Mouse (Mus musculus) gastrocnemius, postnatal 4 days (tissue): ENCODE data around the gene Casp8ap2. TPM values are rescaled to one million over a fixed set of nuclear protein-coding genes. Genes with fewer than 3 reads are reported as not detected.
A peak's percentile ranks its signal among the peaks of the same experiment; 100 is the strongest.

Source experiments
- DNase-seq, 2 experiments: peaks; one replicate each; pipeline ENCODE4 v3.0.0; 2021 to 2022; ENCODE audit warnings: low spot score in 2 of 2, mixed read lengths in 2 of 2
- long read RNA-seq, 2 experiments: library from polyadenylated mRNA; stranded (forward); transcript quantifications; one replicate each; pipeline ENCODE4 v2.0.0; 2021
- total RNA-seq, 2 experiments: library from RNA; stranded (reverse); gene quantifications; 2 replicates each; pipeline ENCODE4 v1.2.3; 2021

The Casp8ap2 gene
- total RNA-seq, result 10 to 100 TPM; 11.2 to 14.2 TPM
- long read RNA-seq, experiment 1, full-length matches to known transcripts, result 4 of 9 reads
- long read RNA-seq, experiment 1, partial matches to known transcripts, result 1 of 9 reads
- long read RNA-seq, experiment 1, other reads (novel, unspliced or antisense), result 4 of 9 reads
- long read RNA-seq, experiment 2, partial matches to known transcripts, result 1 of 2 reads
- long read RNA-seq, experiment 2, other reads (novel, unspliced or antisense), result 1 of 2 reads

DNA sequence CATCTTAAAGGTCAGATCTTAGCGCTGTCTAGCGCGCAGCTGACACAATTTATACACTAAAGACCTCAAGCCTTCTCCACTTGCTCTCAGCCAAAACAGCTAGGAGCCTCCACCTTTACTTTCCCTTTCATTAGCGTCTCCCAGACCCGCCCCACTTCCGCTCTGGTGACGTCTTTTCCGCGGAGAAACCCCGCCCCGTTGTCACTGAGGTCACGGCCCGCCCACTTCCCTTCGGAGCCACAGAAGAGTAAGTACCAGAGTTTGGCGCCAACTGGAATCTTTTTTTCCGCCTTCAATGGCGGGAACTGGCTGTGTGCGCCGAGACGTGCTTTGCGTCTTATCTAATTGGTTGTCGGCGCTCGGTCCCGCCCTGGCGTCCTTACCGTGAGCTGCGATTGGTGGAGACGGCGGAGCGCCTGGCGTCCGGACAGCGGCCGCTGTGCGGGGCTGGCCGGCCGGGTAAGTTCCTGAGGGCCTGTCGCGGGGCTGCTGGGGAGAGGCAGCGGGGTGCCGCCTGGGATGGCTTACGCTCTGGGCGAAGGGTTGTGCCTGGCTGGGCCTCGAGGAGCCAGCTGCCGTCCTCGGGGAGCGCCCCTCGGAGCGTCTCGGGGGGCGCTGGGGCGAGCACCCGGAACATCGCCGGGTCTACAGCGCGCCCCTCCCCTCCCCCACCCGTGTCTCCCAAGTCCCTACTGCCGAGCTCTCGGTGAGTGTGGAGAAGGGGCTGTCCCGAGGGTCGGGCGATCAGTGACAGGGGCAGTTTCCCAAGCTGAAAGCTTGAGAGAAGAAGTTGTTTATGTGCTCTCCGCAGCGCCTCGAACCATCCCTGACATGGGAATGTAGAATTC lies at the start of gene Casp8ap2:
Gene Casp8ap2 (plus strand): TSS at position 418 of the 848 bp plus-strand sequence.
- peak; percentile 94 to 96 for DNase-seq

GRCm38 (mm10) chr4:32569054-32569453 lies 46.2 kb upstream of the Casp8ap2 start:
- DNase-seq, result no peak

DNA sequence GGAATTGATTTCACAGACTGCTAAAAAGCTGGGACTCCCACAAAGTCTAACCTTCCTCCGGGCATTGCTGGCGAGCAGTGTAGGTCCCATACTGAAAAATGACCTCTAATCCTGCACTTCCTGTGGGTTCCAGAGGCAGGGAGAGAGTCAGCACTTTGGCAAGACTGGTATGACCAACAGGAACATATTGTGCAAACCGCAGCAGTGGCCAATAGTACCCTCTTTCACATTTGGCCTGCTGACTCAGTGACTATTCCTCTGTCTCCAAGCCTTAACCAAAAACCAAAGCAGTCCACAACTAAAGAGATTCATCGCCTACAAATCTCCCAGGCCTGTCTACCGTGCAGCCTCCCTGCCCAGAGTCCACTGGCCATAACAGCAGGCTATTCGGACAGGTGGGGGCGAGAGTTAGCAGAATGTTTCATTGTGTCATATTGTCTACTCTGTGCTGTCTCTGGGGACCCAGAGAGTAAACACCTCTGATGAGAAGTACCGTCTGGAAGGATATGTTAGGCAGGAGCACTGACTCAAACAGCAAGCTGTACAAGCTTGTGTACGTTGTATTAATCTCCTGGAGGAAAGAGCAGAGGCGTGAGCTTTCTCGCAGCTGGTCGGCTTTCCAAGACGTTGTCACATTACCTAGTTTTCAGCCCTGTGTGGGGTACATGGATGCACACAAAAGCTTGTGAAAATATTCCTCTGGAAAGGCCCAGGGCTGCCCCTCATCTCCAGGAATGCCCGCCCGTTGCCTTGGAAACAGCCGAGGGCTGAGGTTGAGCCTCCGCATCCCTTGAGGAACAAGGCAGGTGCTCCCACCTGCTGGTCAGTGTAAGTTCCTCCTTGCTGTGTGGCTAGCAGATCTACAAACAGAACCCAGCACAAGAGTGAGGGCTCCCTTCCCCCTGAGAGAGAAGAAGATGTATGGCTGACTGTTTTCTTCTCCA lies 45.0 kb upstream of the Casp8ap2 start:
- no peak for DNase-seq

GRCm38 (mm10) chr4:32570939-32571317 lies 44.3 kb upstream of the Casp8ap2 start:
- no peak for DNase-seq

- DNase-seq, result no peak
Measured at GRCm38 (mm10) chr4:32571441-32571840, 43.8 kb upstream of the Casp8ap2 start.

DNA sequence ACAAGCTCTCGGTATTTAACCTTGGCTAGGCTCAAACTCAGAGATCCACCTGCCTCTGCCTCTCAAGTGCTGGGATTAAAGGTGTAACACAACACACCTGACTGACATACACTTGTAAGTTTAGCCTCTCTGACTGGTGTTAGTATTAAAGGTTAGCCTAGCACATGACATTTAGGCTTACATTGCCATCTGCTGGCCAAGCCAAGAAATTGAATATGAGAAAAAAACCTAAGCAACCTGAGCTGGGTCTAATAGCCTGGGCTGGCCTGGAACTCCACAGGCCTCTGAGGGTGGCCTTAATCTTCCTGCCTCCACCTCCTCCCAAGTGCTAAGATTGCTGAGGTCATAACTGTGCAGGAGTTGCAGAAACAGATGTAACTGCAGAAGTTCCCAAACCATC lies 43.1 kb upstream of the Casp8ap2 start:
- no peak for DNase-seq

GRCm38 (mm10) chr4:32573586-32573985 lies 41.7 kb upstream of the Casp8ap2 start:
- DNase-seq, result no peak

- DNase-seq, result no peak
Measured at GRCm38 (mm10) chr4:32574604-32575003, 40.6 kb upstream of the Casp8ap2 start.

GRCm38 (mm10) chr4:32575165-32575564 lies 40.1 kb upstream of the Casp8ap2 start:
- DNase-seq, result no peak

GRCm38 (mm10) chr4:32579850-32580249 lies 35.4 kb upstream of the Casp8ap2 start:
- no peak for DNase-seq

DNA sequence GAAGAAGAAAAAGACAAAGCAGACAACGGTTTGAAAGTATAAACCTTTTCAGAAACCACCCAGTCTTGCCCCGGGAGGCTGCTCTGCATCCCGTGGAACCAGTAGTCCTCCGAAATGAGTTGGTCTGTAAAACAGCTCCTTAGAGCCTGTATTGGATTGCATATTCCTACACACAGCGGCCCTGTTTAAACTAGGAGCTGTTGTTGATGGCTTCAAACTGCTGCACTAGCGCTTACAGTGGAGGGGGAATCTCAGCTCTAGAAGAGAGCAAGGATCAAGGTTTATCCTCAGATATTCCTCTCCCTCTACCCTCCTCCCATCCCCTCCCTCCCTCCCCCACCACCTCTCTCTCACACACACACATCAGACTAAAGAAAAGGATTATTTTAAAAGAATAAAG lies 31.1 kb upstream of the Casp8ap2 start:
- DNase-seq, result no peak

DNA sequence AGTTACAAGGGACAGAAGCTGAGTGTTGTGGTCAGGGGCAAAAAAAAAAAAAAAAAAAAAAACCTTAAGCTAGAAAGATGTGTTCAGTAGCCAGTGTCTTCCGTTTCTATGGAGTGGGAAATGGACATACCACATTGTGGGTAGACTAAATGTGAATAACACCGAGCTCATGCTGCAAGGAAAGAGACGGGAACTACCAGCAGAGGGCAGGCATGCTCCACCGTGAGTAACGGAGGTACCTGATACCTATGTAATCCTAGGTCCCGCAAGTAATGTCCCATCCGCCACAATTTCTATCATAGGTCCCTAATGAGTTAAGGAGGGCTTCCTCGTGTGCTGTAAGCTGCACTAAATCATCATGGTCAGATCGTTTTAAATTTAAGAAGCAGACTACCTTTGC lies 28.7 kb upstream of the Casp8ap2 start:
- DNase-seq, result peak in 1 of 2 experiments; percentile 33

DNA sequence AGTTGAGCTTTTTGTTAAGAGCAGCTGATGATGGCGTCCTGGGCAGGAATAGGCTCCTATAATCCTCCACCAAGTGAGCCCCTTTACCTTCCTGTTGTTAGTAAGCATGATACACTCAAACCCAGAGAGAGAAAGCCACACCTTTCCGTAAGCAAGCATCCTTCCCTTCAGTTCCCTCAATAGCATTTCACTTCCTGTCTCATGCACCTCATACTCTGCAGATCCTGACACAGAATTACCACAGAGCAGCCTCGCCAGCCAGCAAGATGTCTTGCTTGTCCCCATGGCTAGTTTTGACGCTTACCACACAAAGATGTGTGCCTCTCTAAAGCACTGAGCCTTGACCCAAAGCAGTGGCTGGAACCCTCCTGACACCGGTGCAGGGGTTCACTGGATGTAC lies 27.7 kb upstream of the Casp8ap2 start:
- DNase-seq, result no peak

GRCm38 (mm10) chr4:32588237-32588636 lies 27.0 kb upstream of the Casp8ap2 start:
- no peak for DNase-seq

- DNase-seq, result peak in 1 of 2 experiments; percentile 64
Measured at GRCm38 (mm10) chr4:32601135-32601534, 14.1 kb upstream of the Casp8ap2 start.

DNA sequence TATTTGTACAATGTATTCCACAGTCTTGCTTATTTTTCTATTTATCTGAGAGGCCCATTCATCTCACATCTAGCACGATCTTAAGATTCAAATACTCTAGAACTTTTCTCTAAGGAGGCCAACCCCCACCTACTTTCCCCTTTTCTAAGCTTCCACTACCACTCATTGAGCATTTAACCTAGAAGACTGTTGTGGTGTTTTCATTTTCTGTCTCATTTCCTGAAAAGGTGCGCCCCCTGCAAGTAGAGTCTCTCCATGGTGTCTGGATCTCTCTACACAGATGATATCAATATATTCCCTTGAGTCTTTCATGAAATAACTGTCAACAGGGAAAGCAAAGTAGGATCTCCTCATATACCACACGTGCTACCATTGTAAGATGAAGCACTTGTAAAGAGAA lies 12.6 kb upstream of the Casp8ap2 start, which contains the start of gene Gja10:
Gene Gja10 (minus strand): TSS at position 101 of the 400 bp plus-strand sequence.
- DNase-seq, result no peak

GRCm38 (mm10) chr4:32621637-32622036 lies 6.4 kb downstream of the Casp8ap2 start:
- DNase-seq, result no peak

DNA sequence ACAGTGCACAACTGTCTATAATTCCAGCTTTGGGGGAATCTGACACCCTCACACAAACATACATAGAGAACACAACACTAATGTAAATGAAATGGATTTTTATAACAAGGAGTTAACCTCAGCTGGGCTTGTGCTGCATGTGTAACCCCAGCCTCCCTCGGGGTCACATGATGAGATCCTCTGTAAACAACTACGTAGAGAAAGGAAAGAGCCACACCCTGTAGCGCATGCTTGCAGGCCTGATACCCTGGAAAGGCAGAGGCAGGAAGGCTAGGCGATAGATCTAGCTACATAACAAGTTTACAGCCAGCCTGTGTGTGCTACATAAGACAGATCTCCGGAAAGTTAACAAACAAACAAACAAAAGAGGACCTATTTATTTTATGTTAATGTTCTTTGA lies 36.4 kb downstream of the Casp8ap2 start:
- DNase-seq, result no peak

GRCm38 (mm10) chr4:32656146-32656904 lies 41.1 kb downstream of the Casp8ap2 start:
- DNase-seq, result no peak

DNA sequence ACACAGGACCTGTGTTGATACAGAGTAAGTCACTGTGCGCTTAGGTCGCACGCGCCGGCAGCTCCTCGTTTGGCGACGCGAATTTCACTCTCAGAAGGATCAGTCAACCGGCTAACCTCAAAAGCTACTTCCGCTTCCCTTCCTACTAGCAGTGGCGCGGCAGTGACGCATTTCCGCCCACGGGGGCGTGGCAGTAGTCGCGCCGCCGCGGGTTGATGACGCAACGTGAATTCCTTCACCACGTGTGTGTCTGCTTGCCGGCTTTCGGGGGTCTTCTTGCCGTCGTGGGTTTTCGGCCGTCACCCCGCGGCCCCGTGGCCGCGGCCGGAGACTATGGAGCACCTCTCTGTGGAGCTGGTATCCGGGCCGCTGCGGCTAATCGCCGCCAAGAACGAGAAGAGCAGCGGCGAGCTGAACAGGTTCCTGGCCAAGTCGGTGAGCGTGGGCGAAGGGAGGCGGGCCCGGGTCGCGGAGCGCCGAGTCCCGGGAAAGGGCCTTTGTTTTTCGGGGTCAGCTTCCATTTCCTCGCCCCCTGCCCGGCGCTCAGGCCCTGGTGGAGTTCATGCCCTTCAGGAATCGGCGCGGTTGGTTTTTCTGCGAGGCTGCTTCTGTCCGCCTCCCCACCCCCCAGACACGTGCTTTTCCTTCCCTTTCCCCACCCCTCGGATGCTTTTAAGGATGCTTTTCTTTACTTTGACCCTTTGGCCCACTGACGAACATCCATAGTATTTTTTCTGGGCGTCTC lies 41.8 kb downstream of the Casp8ap2 start, which contains the start of gene Mdn1:
Gene Mdn1 (plus strand): TSS at position 202 of the 745 bp plus-strand sequence.
- peak; percentile 95 to 96 for DNase-seq
